Mouse (Mus musculus) urinary bladder, postnatal 36 days (tissue): ENCODE measurements around the gene Saa4.
"Not testable (repeated sequence)": the region's sequence is repeated elsewhere in the genome, so short reads cannot be mapped to it uniquely, and the experiment has no call there.

ENCODE experiments used
- DNase-seq, 2 experiments: peaks; one replicate each; pipeline ENCODE4 v3.0.0; 2022; ENCODE audit warnings: low spot score in 2 of 2, mixed read lengths in 1 of 2

Saa4 gene

GRCm38 (mm10) chr7:46716897-46717296 lies 15.5 kb downstream of the Saa4 start:
- peak in 1 of 2 experiments; percentile 40 for DNase-seq

- no peak for DNase-seq
These were observed 16.8 kb downstream of the Saa4 start, which contains the start of gene Saa3 for GRCm38 (mm10) chr7:46715600-46715999. Gene Saa3, minus strand, starts transcription at chr7:46715700.

- peak; percentile 24 to 48 for DNase-seq
These were observed 17.9 kb downstream of the Saa4 start for GRCm38 (mm10) chr7:46714518-46714917.

GRCm38 (mm10) chr7:46712250-46712649 lies 20.2 kb downstream of the Saa4 start:
- no peak for DNase-seq

- DNase-seq = peak; percentile 71 to 78
These were observed 22.0 kb downstream of the Saa4 start, which contains the start of gene Saal1 for GRCm38 (mm10) chr7:46710390-46710844. Gene Saal1, minus strand, starts transcription at chr7:46710680.

GRCm38 (mm10) chr7:46700521-46701025 lies 31.8 kb downstream of the Saa4 start:
- no peak for DNase-seq

GRCm38 (mm10) chr7:46696754-46697153 lies 35.6 kb downstream of the Saa4 start:
- no peak for DNase-seq

- no peak for DNase-seq
These were observed 45.6 kb downstream of the Saa4 start for GRCm38 (mm10) chr7:46686827-46687226.

- no peak for DNase-seq
These were observed 51.7 kb downstream of the Saa4 start for GRCm38 (mm10) chr7:46680732-46681131.

GRCm38 (mm10) chr7:46679044-46679443 lies 53.4 kb downstream of the Saa4 start:
- not testable (repeated sequence) for DNase-seq

GRCm38 (mm10) chr7:46678417-46678816 lies 54.0 kb downstream of the Saa4 start:
- DNase-seq = no peak
